Mouse (Mus musculus): ENCODE results near the gene Mmrn1. TPM values are rescaled to one million over a fixed set of nuclear protein-coding genes. Genes with fewer than 3 reads are reported as not detected.

The Mmrn1 gene
- not detected for total RNA-seq (2023)

DNA sequence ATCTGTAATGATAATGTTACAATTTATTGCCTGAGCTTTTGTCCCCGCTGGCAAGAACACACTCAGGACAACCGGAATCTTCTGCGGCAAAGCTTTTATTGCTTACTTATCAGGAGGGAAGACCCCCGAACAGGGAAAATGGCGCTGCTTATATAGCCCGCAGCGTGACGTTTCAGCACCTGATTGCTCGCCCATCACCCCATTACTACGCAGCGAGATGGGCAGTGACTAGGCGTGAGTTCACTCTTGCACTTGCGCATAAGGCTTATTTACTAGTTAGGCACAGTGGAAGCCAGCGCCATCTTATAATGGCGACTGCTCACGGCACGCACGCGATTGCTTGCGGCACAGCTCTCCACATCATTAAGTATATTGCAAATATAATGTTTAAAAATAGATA is at the start of gene Mmrn1:
Gene Mmrn1 (plus strand): TSS at position 301 of the 400 bp plus-strand sequence.

Other genes with a start within 250 kb of the Mmrn1 start
- gene Snca, start 95.1 kb upstream of the Mmrn1 start, total RNA-seq (2023): under 1 TPM in 1 of 2 experiments, not detected in 1; 0.46 TPM

Data from B cell, adult 67 days (primary cell).